Mouse (Mus musculus) heart, adult 11 months (tissue): ENCODE measurements at regions not wholly inside any gene's neighbourhood (a gene's known extent, or its start where the extent isn't known, plus 50 kb on each side); places are given as distances from the start of the nearest gene placed in this dataset.

ENCODE experiments used
- DNase-seq: peaks from one replicate; pipeline ENCODE4 v3.0.0; 2022

DNA sequence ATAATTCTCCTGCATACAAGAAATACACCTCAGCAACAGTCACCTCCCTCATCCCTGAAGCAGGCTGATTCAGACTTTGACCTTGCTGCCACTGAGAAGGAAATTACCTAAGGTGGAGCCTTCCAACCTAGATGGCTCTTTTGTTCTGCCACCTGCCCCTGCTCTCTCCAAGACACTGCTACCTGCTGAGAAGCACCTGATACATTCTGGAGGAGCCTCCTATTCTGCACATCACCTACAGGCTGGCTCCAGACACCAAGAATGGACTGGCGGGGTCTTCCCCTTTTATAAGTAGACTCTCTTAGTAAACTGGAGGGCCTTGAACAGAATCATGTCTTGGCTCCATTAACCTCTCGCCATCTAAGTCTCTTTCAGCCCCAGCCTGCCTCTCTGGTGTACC lies 1149.5 kb upstream of the 2610301B20Rik start:
- DNase-seq = peak; percentile 57

- no peak for DNase-seq
These were observed 1136.6 kb upstream of the 2610301B20Rik start for GRCm38 (mm10) chr4:9737691-9738090.

DNA sequence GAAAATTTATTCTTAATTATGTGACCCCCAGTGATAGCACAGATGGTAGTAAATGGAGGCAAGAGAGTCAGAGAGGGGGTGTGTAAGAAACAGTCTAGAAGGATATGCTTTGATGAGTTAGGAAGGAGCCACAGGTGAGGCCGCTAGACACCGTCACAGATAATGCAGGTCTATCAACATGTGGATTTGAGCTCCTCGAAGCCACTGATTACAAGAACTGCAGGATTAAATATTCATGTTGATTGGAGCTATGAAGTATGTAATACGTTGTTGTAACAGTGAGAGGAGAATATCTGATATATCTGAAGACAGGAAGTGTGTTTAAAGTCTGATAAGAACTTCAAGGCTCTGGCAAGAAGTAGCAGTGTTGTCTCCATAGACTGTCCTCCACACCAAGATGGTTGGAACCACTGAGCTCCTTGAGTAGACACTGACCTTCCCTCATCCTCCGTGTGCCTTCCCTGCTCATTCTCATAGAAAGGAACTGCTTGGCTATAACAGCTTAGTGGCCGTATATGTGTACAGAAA lies 1126.8 kb upstream of the 2610301B20Rik start:
- no peak for DNase-seq

- DNase-seq = no peak
These were observed 1126.2 kb upstream of the 2610301B20Rik start for GRCm38 (mm10) chr4:9748110-9748509.

GRCm38 (mm10) chr4:9749877-9750276 lies 1124.4 kb upstream of the 2610301B20Rik start:
- DNase-seq = peak; percentile 13

GRCm38 (mm10) chr4:9750404-9750803 lies 1123.9 kb upstream of the 2610301B20Rik start:
- DNase-seq = no peak

DNA sequence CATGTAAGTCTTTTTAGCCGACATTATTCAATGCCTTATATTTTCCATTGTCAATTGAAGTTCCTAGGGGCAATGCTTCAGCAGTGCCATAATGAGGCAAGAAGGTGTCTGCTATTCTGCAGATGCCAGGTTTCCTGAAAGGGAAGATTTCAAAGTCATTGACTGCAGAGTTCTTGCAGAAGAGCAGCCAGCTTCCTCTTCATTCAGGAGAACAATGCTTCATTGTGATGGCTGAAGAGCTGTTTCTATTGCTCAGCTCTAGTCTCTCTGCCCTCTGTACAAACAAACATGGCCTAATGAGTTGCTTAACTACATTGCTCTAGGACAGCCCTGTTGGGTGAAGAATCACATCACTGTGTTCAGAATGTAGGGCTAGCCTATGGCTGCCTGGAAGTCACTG lies 1111.0 kb upstream of the 2610301B20Rik start:
- DNase-seq = no peak

DNA sequence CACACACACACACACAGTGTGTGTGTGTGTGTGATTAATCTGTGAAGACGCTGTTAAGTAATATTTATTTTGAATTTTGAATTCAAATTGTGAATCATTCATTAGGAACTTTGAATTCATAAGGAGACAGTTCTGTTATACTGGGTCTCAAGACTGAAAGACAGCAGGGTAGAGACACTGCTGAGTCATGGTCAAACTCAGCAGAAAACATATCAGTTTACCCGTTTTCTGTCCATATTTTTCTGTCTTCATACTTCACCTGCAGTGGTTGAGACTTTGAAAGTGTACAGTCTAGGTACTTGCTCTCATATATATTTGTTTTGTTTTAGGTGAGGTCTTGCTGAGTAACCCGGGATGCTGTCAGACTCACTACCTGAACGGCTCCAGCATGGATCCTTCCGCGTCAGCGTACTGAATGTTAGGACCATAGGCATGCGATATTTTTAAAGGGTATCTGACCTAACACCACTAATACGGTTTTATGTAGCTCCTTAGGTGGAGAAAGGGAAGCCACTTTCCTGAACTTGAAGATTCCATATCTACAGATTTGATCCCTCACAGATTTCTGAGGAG lies 1104.6 kb upstream of the 2610301B20Rik start:
- DNase-seq = no peak

GRCm38 (mm10) chr4:9770372-9771102 lies 1103.8 kb upstream of the 2610301B20Rik start:
- DNase-seq = peak; percentile 97

GRCm38 (mm10) chr4:9771103-9771474 lies 1103.2 kb upstream of the 2610301B20Rik start:
- no peak for DNase-seq

DNA sequence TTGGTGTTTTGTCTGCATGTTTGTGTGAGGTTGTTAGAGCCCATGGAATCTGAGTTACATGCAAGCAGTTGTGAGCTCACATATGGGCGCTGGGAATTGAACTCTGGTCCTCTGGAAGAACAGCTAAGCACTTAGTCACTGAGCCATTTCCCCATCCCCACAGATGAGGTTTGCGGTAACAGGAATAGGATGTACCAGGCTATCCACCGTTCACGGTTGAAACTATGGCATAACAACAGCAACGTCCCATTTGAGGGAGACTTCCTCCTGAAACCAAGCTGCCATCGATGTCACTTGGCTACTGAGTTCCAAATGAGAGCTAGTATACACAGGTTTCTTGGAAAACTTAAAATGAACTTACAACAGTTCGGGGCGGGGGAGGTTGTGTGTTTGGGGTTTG lies 1095.9 kb upstream of the 2610301B20Rik start:
- DNase-seq = no peak

GRCm38 (mm10) chr4:9779594-9779993 lies 1094.7 kb upstream of the 2610301B20Rik start:
- DNase-seq = peak; percentile 66

GRCm38 (mm10) chr4:9780179-9780578 lies 1094.1 kb upstream of the 2610301B20Rik start:
- peak; percentile 90 for DNase-seq

- DNase-seq = peak; percentile 22
These were observed 1093.0 kb upstream of the 2610301B20Rik start for GRCm38 (mm10) chr4:9781318-9781717.

GRCm38 (mm10) chr4:9787795-9788365 lies 1086.4 kb upstream of the 2610301B20Rik start:
- peak; percentile 64 for DNase-seq

DNA sequence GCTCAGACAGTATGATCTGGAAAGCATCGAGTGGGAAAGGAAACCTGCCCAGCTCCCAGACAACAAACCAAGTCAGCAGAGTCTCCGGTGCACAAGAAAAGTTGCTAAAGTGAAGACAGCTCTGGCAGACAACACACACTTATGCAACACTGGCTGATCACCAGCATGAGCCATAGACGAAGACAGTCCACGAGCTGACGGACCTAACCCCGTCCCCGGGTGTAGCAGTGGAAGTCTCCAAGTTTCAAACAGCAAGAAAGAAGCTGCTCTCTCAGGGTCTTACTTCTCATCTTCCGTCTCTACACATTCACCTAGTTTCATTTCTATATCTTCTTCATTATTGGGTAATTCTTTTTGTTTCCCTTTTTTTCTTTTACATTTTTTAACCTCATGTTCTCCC lies 1083.8 kb upstream of the 2610301B20Rik start:
- DNase-seq = peak; percentile 92
